Mouse (Mus musculus) thymus, postnatal 25 days (tissue): Measurements from ENCODE around the gene P3h2.

Experiments
- DNase-seq: peaks from one replicate; pipeline ENCODE4 v3.0.0; 2022

Gene P3h2

DNA sequence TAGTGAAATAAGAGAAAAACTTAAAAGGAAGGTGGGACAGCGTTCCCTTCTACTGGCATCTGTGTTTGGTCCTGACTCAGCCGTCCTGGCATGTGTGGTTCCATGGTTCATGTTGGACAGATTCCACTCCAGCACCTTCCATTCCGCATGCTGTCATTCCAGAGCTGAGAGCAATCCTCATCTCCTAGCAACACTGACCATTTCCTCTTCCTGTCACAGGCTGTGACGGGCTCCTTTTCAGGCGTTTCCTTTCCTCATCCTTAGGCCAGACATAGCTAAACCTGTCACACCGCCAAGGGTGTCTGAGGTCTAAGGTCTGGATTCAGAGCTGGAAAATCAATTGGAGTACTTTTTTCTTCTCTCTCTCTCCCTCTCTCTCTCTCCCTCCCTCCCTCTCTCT, 40.5 kb downstream of the P3h2 start:
- no peak for DNase-seq

- no peak for DNase-seq
These were observed 45.1 kb downstream of the P3h2 start for GRCm38 (mm10) chr16:26060239-26061085.

DNA sequence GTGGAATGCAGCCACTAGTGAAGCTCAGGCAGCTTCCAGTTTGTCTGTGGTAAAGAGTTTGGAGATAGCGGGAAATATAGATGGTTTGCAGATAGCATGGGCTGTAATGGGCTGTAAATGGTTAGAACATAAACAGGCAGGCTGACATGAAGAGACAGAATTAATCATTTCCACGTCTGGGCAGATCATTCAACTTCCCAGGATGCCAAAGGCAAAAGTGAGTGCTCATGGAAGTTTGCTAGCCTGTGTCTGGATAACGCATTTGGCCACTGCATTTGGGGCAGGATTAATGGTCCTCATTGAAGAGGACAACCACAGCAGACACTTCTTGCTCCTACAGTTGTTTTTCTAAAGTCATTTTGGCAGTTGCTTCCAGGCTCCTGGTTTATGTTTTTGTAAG, 52.0 kb downstream of the P3h2 start:
- DNase-seq, result no peak

GRCm38 (mm10) chr16:26049393-26050087, 56.0 kb downstream of the P3h2 start:
- DNase-seq, result no peak

DNA sequence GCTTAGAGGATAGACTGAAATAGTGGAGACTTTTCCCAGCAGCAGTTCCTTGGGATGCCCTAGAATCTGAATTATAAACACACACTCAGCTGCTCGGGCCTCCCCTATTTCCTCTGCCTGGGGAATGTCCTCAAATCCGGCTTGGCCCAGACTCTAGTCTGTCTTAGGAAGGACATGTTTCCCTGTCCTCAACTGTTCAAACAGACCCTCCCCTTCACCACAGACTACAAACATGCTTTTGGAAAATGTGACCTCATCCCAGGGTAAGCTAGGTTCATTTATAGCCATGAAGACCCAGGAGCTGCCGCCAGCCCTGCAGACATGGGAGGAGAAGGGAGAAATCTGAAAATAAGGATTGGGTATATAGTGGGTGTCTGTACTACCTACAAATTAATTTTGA, 57.7 kb downstream of the P3h2 start:
- no peak for DNase-seq

- DNase-seq, result no peak
These were observed 58.2 kb downstream of the P3h2 start for GRCm38 (mm10) chr16:26047396-26047795.

GRCm38 (mm10) chr16:26041929-26042303, 63.7 kb downstream of the P3h2 start:
- DNase-seq, result no peak

GRCm38 (mm10) chr16:26041021-26041928, 64.3 kb downstream of the P3h2 start:
- no peak for DNase-seq

DNA sequence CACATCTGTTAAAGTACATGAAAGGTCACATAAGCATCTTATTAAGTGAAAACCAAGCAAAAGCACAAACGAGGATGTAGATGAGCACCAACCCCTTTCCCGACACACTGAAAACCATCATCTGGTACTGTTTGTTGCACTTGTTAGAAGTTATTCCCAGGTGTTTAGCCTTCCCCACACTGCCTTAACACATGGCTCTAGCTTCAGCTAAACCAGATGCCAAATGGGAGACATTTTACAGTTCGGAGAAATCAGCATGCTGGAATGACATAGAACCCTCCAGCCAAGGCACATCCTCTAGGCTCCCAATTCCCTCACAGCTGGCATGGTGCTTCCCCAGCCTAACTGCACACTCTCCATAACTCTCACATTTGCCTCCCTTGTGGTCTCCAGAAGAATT, 66.3 kb downstream of the P3h2 start:
- DNase-seq, result no peak

- DNase-seq, result no peak
These were observed 70.1 kb downstream of the P3h2 start for GRCm38 (mm10) chr16:26035525-26035924.

GRCm38 (mm10) chr16:26035079-26035478, 70.5 kb downstream of the P3h2 start:
- DNase-seq, result no peak

DNA sequence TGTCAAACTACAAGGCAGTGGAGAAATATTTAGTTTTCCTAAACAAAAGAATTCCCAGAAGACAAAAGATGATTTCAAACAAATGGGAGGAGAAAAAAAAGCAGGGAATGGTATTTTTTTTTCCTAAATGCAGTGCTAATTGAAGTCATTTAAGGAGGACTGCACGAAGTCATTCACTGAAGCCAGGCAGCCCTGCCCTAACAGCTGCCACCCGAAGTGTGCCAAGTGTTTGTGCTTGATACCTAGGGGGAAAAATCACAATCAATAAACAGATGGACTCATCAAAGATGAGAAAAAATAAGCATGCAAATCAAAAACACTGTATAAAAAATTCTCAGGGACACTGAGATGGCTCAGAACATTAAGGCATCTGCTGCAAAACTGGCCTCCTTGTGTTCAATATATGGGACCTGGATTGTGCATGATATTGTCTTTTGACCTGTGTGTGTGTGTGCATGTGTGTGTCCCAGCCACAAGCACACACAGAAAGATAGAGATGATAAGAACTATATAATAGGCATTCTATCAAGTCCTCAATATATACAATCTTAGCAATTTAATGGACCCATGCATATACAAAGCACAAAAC, 76.1 kb downstream of the P3h2 start:
- no peak for DNase-seq

DNA sequence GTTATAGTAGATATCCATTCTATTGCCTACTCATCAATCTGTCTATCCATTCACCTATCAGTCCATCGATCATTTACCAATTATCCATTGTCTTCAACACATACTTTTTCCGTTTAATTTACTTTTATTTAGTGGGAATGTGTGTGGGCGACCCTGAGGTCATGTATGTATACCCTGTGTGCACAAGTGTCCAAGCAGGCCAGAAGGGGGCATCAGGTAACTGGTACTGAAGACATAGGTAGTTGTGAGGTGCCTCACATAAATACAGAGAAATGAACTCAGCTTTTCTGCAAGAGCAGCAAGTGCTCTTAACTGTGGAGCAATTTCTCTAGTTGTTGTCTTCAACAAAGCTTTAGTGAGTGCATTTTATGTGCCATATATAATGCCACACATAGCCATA, 79.2 kb downstream of the P3h2 start:
- DNase-seq, result no peak

DNA sequence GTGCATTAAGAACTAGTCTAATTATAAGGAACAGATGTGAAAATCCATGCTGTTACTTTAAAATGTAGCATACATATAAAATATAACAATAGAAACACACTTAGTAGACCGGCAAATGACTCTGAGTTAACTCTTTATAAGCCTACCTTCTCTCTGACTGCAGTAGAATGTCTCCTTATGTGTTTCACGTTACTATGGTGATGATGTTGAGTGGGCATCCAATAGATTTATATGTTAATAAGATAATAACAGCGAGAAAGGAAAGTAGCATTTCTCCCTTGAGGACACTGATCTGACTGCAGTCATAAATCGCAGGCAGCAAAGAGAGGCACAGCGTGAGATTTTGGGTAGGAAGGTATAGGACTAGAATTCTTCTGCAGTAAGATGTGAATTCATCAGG, 81.0 kb downstream of the P3h2 start:
- DNase-seq, result no peak

- DNase-seq, result no peak
These were observed 82.2 kb downstream of the P3h2 start for GRCm38 (mm10) chr16:26023352-26023751.

DNA sequence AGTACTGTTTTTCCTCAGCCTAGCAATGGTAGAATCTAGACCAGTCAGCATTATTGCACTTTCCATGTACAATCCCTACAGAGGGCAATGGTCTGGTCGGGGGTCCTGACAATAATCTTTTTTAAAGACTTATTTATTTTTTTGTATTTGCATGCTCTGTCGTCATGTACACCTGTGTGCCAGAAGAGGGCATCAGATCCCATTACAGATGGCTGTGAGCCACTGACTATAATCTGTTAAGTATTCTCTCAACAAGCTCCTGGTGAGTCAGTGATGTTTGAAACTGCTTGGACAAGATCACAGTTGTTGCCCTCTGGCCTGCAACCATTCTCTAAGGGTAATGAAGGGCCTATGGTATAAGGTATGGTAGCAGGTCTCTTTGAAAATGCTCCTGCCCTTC, 83.8 kb downstream of the P3h2 start:
- DNase-seq, result no peak

- DNase-seq, result no peak
These were observed 99.8 kb downstream of the P3h2 start for GRCm38 (mm10) chr16:26005811-26006210.

DNA sequence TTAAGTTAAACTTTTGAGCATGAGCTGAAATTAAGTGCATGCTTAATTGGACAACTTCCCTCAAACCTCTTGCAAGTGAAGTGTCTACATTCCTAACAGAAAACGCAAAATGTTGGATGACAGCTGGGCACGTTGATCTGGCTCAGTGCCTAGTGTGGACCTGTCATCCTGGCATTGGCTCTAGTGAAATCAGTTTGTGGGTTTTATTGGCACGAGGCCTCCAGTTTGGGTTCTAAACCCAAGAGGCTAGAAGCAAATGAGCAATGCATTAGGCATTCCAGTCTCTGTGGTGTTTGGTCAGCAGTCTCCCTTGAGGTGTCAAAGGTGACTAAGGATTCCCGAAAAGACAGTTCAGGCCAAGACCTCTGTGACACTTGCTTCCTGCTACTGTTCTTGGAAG, 102.3 kb downstream of the P3h2 start:
- no peak for DNase-seq

- no peak for DNase-seq
These were observed 102.7 kb downstream of the P3h2 start for GRCm38 (mm10) chr16:26002848-26003247.

GRCm38 (mm10) chr16:25994605-25995004, 111.0 kb downstream of the P3h2 start:
- no peak for DNase-seq

DNA sequence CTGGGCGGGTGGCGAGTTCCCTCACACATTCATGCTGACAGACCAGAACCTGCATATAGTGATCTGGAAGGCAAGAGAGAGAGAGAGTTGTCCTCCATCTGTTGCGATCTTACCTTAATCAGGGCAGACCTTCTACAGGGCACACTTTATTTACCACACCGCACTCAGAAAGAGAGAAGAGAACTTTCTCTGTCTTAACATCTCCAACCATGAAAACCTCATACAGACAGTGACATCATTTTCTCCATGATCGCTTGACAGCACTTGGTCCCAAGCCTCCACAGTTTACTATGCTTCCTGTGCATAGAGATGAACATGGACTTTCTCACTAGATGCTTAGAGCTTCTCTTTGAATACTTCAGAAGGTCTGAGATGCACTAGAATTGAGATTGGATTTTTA, 118.4 kb downstream of the P3h2 start:
- DNase-seq, result no peak

GRCm38 (mm10) chr16:25983635-25984034, 121.9 kb downstream of the P3h2 start:
- no peak for DNase-seq

GRCm38 (mm10) chr16:25979037-25979436, 126.5 kb downstream of the P3h2 start:
- no peak for DNase-seq
